Mouse (Mus musculus) liver, embryonic 14.5 days (tissue): ENCODE results near the gene Thap11.

Experiments
- CTCF ChIP-seq: IDR thresholded peaks from 2 replicates; pipeline ENCODE4 v1.5.1; 2016; ENCODE audit warnings: antibody characterized with exemption, low read depth, control low read depth
- EP300 ChIP-seq: IDR thresholded peaks from 2 replicates; pipeline ENCODE4 v1.6.1; 2016; ENCODE audit warnings: antibody characterized with exemption, low read depth

- TF ChIP-seq CTCF (peak; percentile 90), EP300 (no peak; the same call in 1 of the 2 replicates)
Observed at GRCm38 (mm10) chr8:105835318-105835717, 19.6 kb upstream of the Thap11 start.
